Mouse (Mus musculus) left cerebral cortex, postnatal 25 days (tissue): Measurements from ENCODE around the gene Meis3. TPM values are rescaled to one million over a fixed set of nuclear protein-coding genes. Genes with fewer than 3 reads are reported as not detected.

Experiments
- DNase-seq, 2 experiments: peaks; one replicate each; pipeline ENCODE4 v3.0.0; 2022; ENCODE audit warnings: low spot score in 2 of 2, mixed read lengths in 1 of 2
- intact Hi-C: fragments of 180-260 bp; cut with DNase I; formaldehyde crosslinking; loops from one replicate; pipeline ENCODE4 v1.15.1; 2025
- total RNA-seq, 2 experiments: library from RNA; stranded (reverse); gene quantifications; 2 replicates each; pipeline ENCODE4 v1.2.3; 2021

The Meis3 gene
- total RNA-seq, result 10 to 100 TPM; 33.3 to 43.5 TPM

DNA sequence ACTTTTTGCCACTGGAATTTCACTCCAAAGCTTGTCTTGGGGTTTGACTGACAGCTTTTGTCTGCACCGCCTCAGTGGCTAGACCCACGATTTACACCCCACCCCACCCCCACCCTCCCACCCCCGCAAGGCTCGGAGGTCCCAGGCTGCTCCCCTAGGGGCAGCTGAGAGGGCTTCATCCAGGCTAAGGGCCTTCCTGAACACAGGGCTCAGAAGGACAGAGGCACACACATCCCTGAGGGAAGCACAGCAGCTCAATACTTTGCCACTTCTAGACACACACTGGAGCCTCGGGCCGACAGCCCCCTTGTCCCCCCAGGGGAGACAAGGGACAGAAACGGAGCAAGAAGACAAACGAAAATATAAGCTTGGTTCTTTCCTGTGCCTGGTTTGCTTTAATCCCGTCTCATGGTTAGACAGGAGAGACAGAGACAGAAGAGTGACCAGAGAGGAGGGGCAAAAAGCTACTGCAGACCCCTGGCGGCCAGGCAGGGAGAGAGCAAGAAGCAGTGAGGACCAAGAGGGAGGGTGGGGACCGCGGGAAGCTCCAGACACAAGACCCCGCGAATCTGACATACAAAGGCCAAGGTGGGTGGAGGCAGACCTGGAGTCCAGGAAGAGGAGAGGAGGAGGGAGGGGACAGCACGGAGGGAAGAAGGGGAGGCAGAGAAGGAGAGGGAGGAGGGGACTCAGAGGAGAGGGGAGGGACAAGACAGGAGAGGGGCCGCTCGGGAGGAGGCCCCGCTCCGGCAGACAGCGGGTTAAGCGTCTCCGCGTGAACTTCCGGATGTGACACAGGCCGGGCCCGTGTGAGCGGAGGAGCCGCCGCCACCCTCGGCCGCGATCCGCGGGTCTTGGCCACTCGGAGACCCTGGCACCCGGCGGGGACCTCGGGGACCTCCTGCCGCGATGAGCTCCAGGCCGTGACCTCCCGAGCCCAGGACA is at the start of gene Meis3:
TSS of gene Meis3 (plus strand) at position 494 of the 945 bp plus-strand sequence.
- DNase-seq, result peak; percentile 63 to 71
- intact Hi-C loops, result no loop called here

DNA sequence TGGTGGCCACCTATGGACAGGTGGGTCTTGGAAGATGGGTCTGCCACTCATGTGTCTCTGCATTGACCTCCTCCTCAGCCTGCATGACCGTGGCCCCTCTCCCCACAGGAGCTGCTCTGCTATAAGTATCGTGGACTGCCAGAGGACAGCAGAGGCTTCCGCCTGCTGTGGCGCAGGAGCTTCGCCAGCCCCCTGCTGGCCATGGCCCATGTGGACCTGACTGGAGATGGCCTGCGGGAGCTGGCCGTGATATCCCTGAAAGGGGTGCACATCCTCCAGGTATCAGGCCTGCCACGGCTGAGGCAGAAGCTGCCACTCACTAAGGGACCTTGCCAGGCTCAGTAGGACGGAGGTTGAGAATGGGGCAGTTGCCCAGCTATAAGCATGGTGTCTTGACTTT is 49.1 kb upstream of the Meis3 start:
- intact Hi-C loops, result no loop called here
- no peak for DNase-seq

DNA sequence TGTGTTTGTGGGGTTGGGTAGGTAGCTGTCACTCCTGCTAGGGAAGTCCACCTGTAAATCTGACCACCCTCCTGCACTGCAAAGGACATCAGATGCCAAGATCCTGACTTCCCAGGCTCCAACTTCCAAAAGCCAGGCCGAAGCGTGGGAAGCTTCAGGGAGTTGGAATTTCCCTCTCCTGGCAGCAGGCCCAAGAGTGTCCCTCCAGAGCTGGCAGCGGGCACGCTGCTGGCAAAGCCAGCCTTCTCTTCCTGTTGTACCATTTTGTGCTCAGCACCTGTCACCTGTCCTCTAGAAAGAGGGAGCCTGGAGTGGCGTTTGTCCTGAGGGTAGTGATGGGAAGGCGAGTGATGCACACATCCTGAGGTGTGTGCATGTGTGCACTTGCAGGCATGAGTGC is 46.5 kb upstream of the Meis3 start:
- peak in 1 of 2 experiments; percentile 40 for DNase-seq

DNA sequence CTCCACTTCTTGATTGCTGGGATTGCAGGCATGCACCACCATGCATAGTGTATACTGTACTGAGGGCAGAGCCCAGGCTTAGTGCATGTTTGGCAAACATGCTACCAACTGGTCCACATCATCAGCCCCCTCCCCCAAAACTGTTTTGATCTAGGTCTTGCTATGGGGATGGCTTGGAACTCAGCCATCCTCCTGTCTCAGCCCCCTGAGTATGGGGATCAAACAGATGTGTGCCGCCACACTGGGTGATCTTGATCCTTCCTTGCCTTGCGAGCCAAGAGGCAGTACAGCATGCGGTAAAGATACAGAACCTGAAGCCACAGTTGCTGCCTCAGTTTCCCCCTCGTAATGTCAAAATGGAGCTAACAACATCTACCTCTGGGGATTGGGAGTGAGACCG is 46.0 kb upstream of the Meis3 start:
- intact Hi-C loops, result no loop called here
- DNase-seq, result no peak

More for the DNA sequence above, 46.5 kb upstream of the Meis3 start:
- intact Hi-C loops, result no loop called here

DNA sequence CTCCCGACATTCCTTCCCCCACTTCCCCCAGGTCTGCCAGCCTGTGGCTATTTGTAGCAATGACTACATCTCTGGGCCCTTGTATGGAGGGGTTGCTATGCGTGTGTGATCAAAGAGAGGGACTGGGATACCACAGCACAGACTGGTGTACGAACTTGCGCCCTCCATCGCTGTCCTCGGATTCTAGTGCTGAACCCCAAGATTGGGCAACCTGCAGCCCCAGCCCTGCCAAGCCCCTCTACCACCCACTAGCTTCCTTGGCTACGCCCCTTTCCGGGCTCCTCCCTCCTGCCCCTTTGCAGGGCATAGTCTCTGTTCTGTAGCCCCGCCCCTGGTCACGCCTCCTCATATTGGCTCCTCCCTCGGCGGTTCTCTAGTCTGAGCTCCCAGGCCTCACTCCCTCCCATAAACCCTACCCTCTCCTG is 45.5 kb upstream of the Meis3 start, which contains the start of gene Slc8a2:
TSS of gene Slc8a2 (plus strand) at position 406 of the 425 bp plus-strand sequence.
- DNase-seq, result peak; percentile 89 to 95
- intact Hi-C loops, result no loop called here

DNA sequence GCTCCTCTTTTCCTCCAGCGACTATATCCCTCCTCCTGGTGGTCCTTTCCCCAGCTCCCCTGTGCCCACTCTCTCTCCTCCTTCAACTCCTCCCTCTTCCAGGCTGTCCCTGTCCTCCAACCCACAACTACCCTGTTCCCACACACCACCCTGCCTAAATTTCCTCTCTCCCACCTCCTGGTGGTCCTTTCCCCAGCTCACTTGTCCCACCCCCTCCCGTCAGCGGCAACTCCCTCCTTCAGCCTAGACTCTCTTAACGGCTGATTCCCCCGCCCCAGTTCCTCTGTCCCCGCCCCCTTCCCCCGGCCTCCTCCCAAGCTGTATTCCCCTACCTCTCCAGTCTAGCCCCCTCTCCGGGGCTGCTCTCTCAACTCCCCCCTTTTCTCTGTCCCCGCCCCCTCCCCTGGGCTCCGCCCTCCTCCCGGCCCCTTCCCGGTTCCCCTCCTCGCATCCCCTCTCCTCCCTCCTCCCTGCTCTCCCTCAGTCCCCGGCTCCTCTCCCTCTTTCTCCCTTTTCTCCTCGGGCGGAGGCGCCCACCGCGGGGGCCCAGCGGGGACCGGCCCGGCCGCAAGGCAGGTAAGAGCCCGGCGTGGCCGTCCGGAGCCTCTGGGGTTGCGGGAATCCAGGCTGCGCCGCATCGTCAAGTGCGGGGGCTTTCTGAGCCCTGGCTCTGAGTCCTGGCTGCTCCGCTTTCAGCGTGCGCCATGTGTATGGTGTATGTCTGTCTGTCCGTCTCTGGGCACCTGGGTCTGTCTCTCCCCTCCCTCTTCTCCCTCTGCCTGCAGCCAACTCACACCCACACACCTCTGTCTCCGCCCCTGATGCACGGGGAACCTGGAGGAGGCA is 44.8 kb upstream of the Meis3 start:
- intact Hi-C loops, result loop anchor here (1.0 to 2.0 kb wide), 2 partner anchors 19 to 27 kb away; no protein-coding TSS in a partner anchor

DNA sequence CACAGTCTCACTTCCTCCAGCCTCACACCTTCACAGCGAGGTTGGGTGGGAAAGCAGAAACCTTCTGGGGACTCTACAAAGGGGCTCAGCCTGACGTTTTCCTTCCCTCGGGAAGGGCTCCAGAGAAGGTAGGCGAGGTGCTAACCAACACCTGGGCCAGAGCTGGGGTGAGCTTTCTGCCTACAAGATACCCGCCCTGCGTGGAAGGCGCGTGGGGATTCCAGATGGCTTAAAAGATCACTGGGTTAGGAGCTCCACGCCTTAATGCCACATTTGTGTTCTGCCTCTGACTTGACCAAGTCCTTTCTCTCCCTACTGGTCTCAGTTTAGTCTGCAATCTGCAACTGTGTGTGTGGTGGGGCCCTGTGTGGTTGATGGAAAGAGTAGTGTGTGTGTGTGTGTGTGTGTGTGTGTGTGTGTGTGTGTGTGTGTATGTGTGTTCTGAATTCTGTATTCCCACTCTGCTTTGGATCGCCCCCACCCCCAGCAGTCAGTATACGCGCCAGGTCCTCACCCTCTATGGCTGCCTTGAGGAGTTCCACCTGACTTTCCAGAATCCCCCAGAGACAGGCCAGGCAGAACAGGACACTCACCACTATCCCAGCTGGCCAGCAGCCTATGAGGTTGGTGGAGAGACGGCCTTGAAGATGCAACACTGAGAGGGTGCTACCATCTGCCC is 43.8 kb upstream of the Meis3 start:
- DNase-seq, result peak in 1 of 2 experiments; percentile 75
- intact Hi-C loops, result loop anchor here (1.0 to 2.0 kb wide), 2 partner anchors 18 to 28 kb away; no protein-coding TSS in a partner anchor

More for the DNA sequence above, 44.8 kb upstream of the Meis3 start:
- peak; percentile 61 to 66 for DNase-seq

DNA sequence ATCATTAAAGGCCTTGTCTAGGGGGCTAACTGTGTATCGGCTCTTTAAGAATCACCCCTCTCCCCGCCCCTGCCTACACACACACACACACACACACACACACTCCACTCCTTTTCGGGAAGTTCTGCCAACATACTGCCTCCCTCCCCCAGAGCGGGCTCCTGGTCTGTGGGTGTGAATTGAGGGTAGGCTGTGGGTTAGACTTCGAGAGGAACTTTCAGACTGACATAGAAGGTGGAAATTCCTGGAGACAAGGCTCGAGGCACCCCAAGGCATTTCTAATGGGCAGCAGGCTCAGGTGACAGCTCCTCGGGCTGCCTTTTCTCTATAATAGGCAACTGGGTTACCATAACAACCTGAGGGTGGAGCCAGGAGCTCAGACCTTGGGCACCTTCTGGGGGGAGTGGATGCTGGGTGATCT is 42.7 kb upstream of the Meis3 start:
- intact Hi-C loops, result no loop called here
- peak in 1 of 2 experiments; percentile 72 for DNase-seq

DNA sequence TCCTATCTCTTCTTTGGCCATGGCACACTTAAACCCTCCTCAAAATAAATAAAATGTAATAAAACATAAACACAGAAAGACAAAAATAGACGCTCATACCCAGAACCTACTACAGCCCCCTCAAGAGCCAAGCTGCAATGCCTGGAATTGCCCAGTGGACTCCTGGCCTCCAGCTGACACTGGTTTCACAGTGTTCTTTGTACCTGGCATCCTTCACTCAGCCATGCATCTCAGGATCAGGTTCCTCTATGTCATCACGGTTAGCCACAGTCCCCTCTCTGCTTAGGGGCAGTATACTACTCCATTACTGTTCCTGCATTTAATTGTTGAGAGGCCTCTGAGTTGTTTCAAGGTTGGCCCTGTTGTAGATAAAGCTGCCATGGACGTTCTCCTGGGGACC is 42.0 kb upstream of the Meis3 start:
- DNase-seq, result no peak
- intact Hi-C loops, result no loop called here

DNA sequence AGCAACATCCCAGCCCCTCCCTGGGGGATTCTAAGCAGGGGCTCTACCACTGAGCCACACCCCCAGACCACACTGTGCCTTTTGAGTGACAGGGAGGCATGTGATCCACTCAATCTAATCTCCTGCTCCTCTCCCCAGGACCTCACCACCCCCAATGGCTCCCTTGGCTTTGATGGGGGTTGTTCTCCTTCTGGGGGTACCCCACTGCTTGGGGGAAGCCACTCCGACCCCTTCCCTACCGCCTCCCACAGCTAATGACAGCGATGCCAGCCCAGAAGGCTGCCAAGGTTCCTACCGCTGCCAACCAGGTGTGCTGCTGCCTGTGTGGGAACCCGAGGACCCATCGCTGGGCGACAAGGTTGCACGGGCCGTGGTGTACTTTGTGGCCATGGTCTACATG is 41.2 kb upstream of the Meis3 start:
- intact Hi-C loops, result no loop called here
- DNase-seq, result no peak

DNA sequence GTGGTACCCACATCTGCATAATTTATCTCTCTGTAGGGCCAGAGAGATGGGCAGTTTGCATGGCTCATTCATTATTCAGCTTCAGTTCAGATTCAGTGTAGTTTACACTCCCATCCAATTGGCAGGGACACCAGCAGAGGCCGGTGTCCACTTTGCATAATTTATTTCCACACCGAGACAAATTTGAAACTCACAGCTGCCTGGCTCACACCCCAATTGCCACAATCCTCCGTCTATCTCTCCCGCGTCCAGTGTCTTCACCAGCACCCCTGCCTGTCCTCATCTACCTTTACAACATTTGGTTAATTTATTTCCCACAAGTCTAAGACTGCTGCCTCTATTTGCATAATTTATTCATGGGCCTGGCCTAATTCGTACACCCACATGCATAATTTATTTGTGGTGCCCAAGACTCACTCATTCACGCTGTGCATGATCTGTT is 39.9 kb upstream of the Meis3 start:
- intact Hi-C loops, result no loop called here
- DNase-seq, result peak in 1 of 2 experiments; percentile 67

DNA sequence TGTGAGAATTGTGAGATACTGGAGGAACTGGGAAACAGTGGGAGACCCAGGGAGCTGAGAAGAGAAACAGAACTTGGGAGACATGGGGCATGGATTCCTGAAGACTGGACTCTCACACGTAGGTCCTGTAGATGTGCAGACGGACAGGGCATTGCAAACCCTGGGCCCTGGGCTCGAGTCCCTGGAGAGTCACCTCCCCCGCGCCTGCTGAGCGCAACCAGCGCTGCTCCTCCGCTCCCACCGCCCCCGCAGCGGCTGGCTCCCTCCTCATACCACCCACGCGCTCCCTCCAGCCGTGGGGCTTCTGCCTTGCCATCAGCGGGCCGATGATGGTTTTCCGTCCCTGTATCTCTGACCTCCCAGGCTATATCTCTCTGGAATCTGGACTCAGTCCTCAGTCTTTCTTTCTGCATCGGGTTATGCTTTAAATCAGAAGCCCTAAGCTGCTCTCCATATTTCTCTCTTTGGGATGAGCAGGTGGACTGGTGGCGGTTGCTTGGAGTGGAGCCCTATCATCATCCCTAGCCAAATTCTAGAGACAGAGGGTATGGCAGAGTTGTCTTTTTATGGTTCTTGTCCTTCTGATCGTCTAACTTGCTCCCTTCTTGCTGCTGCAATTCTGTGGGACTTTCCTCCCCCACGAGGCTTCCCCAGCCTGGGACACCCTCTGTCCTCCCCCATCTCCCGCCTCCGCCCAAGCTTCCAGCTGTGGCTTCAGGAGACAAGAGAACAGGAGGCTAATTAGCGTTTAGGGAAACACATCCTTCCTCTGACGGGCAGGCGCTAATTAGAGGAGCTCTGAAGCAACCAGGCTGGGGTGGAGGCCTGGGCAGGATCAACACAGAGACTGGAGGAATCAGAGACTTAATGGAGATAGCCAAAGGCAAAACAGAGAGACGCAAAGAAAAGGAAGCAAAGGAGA is 28.1 kb upstream of the Meis3 start:
- DNase-seq, result peak in 1 of 2 experiments; percentile 83
- intact Hi-C loops, result no loop called here

DNA sequence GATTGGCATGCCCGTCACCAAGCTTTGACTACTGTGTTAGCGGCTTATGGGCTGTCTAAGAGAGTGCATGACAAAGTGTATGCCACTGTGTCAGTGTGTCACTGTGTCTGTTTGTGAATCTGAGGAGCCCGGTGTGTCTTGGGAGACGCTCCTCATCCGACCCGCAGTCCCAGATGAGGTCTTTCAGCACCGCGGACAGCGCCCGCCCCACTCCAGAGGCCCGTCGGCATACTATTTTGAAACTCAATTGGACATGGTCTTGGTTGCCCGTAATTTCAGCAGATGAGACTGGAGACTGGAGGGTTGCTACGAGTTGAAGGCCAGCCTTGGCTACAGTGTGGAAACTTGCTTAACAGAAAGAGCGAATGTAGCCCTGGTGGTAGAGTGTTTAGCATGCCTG is 27.2 kb upstream of the Meis3 start:
- DNase-seq, result no peak
- intact Hi-C loops, result no loop called here

DNA sequence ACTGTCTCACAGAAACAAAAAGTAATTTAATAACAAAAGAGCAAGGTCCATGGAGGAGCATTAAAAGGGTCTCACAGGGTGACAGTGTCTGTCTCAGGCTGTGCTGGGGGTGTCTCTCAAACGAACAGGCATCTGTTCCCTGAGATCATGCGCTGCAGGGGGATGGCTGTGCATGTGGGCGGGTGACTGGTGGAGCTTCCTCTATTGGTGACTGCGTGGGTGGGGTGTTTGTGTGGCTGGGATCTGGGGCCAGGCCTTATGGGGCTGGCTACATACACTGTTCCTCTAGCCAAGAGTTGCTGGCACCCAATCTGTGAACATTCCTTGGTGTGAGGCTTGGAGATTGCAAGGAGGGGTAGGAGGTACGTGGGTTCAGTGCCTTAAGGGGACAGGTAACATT is 25.6 kb upstream of the Meis3 start:
- intact Hi-C loops, result loop anchor here (1.0 kb wide), 2 partner anchors 19 to 46 kb away; no protein-coding TSS in a partner anchor
- peak; percentile 86 to 98 for DNase-seq

DNA sequence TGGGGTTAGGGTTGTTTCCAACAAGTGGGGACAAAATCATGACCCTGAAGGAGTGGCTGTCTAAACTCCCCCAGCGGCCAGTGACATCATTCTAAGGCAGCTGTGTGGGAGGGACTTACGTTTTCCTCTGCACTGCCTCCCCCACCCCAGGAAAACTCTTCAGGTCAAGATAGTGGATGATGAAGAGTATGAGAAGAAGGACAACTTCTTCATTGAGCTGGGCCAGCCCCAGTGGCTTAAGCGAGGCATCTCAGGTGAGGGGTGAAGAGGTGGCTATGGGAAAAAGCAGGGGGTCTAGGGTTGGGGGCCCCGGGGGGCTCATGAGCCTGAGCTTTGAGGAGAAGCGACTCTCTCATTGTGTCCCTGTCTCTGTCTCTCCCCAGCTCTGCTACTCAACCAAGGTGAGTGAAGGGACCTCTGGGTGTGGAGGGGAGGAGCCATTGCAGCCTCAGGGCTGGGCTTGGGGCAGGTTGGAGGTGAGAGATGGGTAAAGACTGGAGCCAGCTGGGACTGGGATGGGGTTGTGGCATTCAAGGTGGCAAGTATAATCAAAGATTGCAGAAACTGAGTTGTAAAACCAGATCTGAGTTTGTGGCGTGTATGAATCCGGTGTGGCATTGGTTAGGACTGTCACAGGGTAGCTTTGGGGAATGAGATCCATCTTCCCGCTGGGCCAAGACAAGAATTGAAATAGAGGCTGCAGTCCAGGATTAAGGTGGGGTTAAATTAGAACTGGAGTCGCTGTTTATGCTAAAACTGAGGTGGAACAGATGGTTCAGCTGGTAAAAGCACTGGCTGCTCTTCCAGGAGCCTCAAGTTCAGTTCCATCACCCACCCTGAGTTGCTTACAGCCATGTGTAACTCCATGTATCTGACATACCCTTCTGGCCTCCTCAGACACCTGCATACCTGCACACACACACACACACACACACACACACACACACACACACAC is 24.4 kb upstream of the Meis3 start:
- intact Hi-C loops, result loop anchor here (10.0 kb wide), 1 partner anchor 166 kb away; no protein-coding TSS in a partner anchor
- peak in 1 of 2 experiments; percentile 60 for DNase-seq

DNA sequence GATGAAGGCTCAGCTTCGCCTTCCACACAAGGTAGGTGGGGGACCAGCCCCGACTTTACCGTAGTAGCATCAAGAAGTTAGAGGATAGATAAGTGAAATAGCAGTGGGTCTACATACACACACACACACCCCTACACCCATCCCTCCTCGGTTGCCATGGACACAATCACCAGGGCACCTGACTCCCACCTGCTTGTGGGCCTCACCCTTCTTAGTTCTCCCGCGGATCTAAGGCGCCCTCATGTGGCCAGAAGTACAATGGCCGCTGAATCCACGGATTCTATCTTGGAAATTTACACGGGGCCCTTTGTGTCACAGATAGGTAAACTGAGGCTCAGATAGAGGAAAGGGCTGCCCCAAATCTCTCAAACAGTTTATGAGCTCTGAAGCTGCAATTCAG is 21.4 kb upstream of the Meis3 start:
- DNase-seq, result peak in 1 of 2 experiments; percentile 82
- intact Hi-C loops, result loop anchor here (10.0 kb wide), 1 partner anchor 169 kb away; no protein-coding TSS in a partner anchor
